Mouse (Mus musculus) stomach, embryonic 16.5 days (tissue): ENCODE measurements around the gene Ddah2. TPM values are rescaled to one million over a fixed set of nuclear protein-coding genes. Genes with fewer than 3 reads are reported as not detected.
"Not testable (repeated sequence)": the region's sequence is repeated elsewhere in the genome, so short reads cannot be mapped to it uniquely, and the experiment has no call there.

ENCODE experiments used
- ATAC-seq: fragments of 200-750 bp; cut with Nextera tagmentation; 2 replicates; pipeline ENCODE4 v1.8.0; 2017; ENCODE audit warnings: moderate number of reproducible peaks, moderate TSS enrichment; ENCODE audit not compliant: insufficient read depth, low FRiP score
- H3K27ac ChIP-seq: fragments of 300-500 bp; sonication (generic); 2 replicates; pipeline ENCODE4 v1.5.1; 2014; ENCODE audit warnings: low read length
- H3K27me3 ChIP-seq: fragments of 300-500 bp; sonication (generic); 2 replicates; pipeline ENCODE4 v1.6.1; 2014; ENCODE audit warnings: low read length, control low read depth, mixed read lengths; ENCODE audit not compliant: control insufficient read depth, insufficient read depth
- H3K36me3 ChIP-seq: fragments of 300-500 bp; sonication (generic); 2 replicates; pipeline ENCODE4 v1.6.1; 2014; ENCODE audit warnings: low read length; ENCODE audit not compliant: control insufficient read depth, insufficient read depth
- H3K4me1 ChIP-seq: fragments of 300-500 bp; sonication (generic); 2 replicates; pipeline ENCODE4 v1.6.1; 2014; ENCODE audit warnings: low read length, control low read depth, mixed read lengths; ENCODE audit not compliant: control insufficient read depth, insufficient read depth
- H3K4me2 ChIP-seq: fragments of 300-500 bp; sonication (generic); 2 replicates; pipeline ENCODE4 v1.6.1; 2014; ENCODE audit warnings: low read depth, low read length, mixed read lengths
- H3K4me3 ChIP-seq: fragments of 300-500 bp; sonication (generic); replicated peaks from 2 replicates; pipeline ENCODE4 v1.5.1; 2014; ENCODE audit warnings: mild to moderate bottlenecking, low read length
- H3K9ac ChIP-seq: fragments of 300-500 bp; sonication (generic); 2 replicates; pipeline ENCODE4 v1.6.1; 2014; ENCODE audit warnings: low read length
- H3K9me3 ChIP-seq: fragments of 300-500 bp; sonication (generic); replicated peaks from 2 replicates; pipeline ENCODE4 v1.6.1; 2016; ENCODE audit warnings: low read length, control low read depth; ENCODE audit not compliant: control insufficient read depth
- WGBS: fragments of 180-500 bp; shearing (Covaris S2); extraction: QIAGEN DNeasy Blood & Tissue Kit; methylation state at CpG from one replicate; pipeline ENCODE4 v1.1.7; 2014; 5-methylcytosine and 5-hydroxymethylcytosine counted together
- polyA plus RNA-seq: library from polyadenylated mRNA; unstranded; fragments of >200 nt; fragmentation: Nextera tagmentation; extraction: Ambion mirVana; gene quantifications from 2 replicates; pipeline ENCODE4 v1.2.1, GENCODE M21; 2015

Gene Ddah2
- polyA plus RNA-seq, 1 experiment from 2014 or later = 193 TPM

DNA sequence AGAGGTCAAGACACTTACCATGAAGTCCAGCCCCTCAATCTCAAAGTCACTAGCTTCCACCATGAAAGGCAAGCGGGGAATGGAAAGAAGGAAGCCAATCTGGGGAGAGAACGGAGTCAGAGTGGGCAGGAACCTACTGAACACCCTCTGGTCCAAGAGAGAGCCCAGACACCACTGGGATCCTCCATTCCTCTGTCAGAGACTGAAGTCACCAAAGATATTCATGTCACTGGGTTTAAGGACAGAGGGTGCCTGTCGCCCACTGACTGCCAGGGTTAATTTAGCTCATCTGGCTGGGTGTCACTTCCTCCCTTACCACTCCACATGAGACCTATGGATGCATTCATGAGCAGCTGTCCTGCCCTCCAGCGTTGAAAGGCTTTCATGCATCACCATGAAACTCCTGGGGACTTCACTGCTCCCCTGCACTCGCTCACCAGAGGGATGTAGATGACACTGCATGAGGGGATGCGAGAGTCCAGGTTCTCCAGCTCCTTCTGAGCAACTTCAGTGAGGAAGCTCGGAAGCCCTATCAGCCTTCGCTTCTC lies 26.4 kb upstream of the Ddah2 start:
- Histone ChIP-seq H3K27me3 (no peaks in the 10 kb centered on the region), H3K27ac (no peak overlapping the region), H3K9ac (no peak overlapping the region), H3K4me1 (peaks cover 10% of the 10 kb centered on the region), H3K9me3 (no peaks in the 10 kb centered on the region), H3K4me2 (no peak overlapping the region), H3K4me3 (no peak overlapping the region), H3K36me3 (no peaks in the 10 kb centered on the region)
- ATAC-seq = no peak
- 67% methylated on average over 8 of the region's 8 CpGs for WGBS

- H3K4me3 ChIP-seq, H3K4me2 ChIP-seq, H3K36me3 ChIP-seq, ATAC-seq, H3K27me3 ChIP-seq, H3K9me3 ChIP-seq, H3K9ac ChIP-seq, H3K4me1 ChIP-seq, H3K27ac ChIP-seq: not testable (repeated sequence)
- WGBS = 56% methylated on average over 1 of the region's 1 CpGs
Observed at GRCm38 (mm10) chr17:35033703-35034102, 25.1 kb upstream of the Ddah2 start.

DNA sequence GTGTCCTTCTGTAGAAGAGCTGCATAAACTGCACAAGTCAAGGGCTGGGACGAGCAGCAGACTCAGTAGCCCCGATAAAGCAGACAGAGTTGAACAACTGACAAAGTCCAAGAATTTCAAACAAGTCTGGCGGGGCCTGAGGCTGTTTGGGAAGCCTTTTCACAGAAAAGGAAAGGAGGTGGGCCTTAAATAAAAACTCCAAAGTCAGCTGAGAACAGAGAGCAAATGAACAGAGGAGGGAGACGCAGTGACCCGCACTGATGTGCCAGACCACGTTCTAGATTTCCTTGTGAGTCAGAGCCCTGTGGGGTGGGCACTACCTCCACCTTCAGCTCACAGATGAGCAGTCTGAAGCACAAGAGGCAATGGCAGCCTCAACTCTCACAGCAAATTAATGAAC lies 23.9 kb upstream of the Ddah2 start:
- Histone ChIP-seq H3K4me1 (0 out of 2 replicates have a peak, but pooled peaks cover under 1% of the 10 kb centered on the region), H3K27me3 (no peaks in the 10 kb centered on the region), H3K36me3 (no peaks in the 10 kb centered on the region), H3K4me3 (no peak overlapping the region), H3K4me2 (no peak overlapping the region), H3K9me3 (no peaks in the 10 kb centered on the region), H3K27ac (no peak overlapping the region), H3K9ac (no peak overlapping the region)
- 60% methylated on average over 6 of the region's 6 CpGs for WGBS
- no peak for ATAC-seq

- Histone ChIP-seq H3K4me1 (peaks cover 6% of the 10 kb centered on the region; the same call in 1 of the 2 replicates), H3K4me3 (no peak overlapping the region), H3K27ac (no peak overlapping the region), H3K36me3 (no peaks in the 10 kb centered on the region), H3K4me2 (no peak overlapping the region), H3K27me3 (no peaks in the 10 kb centered on the region), H3K9me3 (no peaks in the 10 kb centered on the region), H3K9ac (no peak overlapping the region)
- 83% methylated on average over 11 of the region's 11 CpGs for WGBS
- ATAC-seq = no peak
Observed at GRCm38 (mm10) chr17:35039121-35039873, 19.5 kb upstream of the Ddah2 start.

- ATAC-seq = no peak
- Histone ChIP-seq H3K27me3 (no peaks in the 10 kb centered on the region), H3K36me3 (no peaks in the 10 kb centered on the region), H3K4me1 (peaks cover 38% of the 10 kb centered on the region), H3K27ac (peak overlapping the region; percentile 99), H3K9ac (no peak overlapping the region), H3K4me2 (no peak overlapping the region), H3K9me3 (no peaks in the 10 kb centered on the region), H3K4me3 (no peak overlapping the region)
- 65% methylated on average over 4 of the region's 4 CpGs for WGBS
Observed at GRCm38 (mm10) chr17:35043794-35044193, 15.0 kb upstream of the Ddah2 start.

- WGBS = 69% methylated on average over 7 of the region's 7 CpGs
- Histone ChIP-seq H3K4me2 (peak overlapping the region; percentile 100), H3K4me3 (peak overlapping the region; percentile 67), H3K4me1 (peaks cover 48% of the 10 kb centered on the region), H3K9me3 (no peaks in the 10 kb centered on the region), H3K27me3 (no peaks in the 10 kb centered on the region), H3K9ac (peak overlapping the region; percentile 95), H3K27ac (peak overlapping the region; percentile 99), H3K36me3 (no peaks in the 10 kb centered on the region)
- ATAC-seq = no peak
Observed at GRCm38 (mm10) chr17:35044904-35045806, 13.7 kb upstream of the Ddah2 start.

- 3% methylated on average over 48 of the region's 48 CpGs for WGBS
- no peaks in the 10 kb centered on the region for H3K27me3 ChIP-seq
- peak overlapping the region; percentile 67 for H3K4me3 ChIP-seq
- H3K36me3 ChIP-seq = no peaks in the 10 kb centered on the region
- ATAC-seq = no peak
- peaks cover 48% of the 10 kb centered on the region for H3K4me1 ChIP-seq
- H3K4me2 ChIP-seq = peak overlapping the region; percentile 100
- no peaks in the 10 kb centered on the region for H3K9me3 ChIP-seq
- H3K27ac ChIP-seq = peak overlapping the region; percentile 99
- H3K9ac ChIP-seq = peak overlapping the region; percentile 95
Observed at GRCm38 (mm10) chr17:35045807-35046680, 12.8 kb upstream of the Ddah2 start.

GRCm38 (mm10) chr17:35046681-35047455 lies 12.0 kb upstream of the Ddah2 start, which contains the start of gene Msh5:
TSS of gene Msh5 (minus strand) at chr17:35046745.
- H3K27ac ChIP-seq = peak within 1 kb of the TSS; percentile 99
- H3K36me3 ChIP-seq = no peaks in the 10 kb centered on the region
- no peaks in the 10 kb centered on the region for H3K27me3 ChIP-seq
- WGBS = 2% methylated on average over 33 of the region's 33 CpGs
- H3K4me3 ChIP-seq = peak within 1 kb of the TSS; percentile 67
- H3K9ac ChIP-seq = peak within 1 kb of the TSS; percentile 95
- peak within 1 kb of the TSS; percentile 100 for H3K4me2 ChIP-seq
- peak; percentile 95 for ATAC-seq
- peaks cover 48% of the 10 kb centered on the region for H3K4me1 ChIP-seq
- no peaks in the 10 kb centered on the region for H3K9me3 ChIP-seq
